9 mouse cellular contexts compared by ENCODE assay signal in the genomic region with DNA sequence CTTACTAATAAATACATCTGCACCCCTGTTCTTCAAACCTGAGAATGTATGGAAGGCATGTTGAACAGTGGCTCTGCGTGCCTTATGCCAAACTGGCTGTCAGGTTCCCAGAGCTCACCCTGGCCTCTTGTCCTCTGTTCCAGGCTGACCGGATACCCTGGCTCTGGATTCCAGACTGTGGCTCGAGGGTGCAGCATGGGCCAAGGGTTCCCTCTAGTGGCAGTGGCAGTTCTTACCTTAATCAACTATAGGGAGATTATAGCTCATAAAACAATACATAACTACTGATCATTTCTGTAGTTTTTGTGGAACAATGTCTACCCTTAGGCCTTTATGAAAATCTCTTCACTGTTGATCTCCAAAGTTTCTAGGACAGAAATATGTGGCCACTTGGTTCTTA. TPM values are rescaled to one million over a fixed set of nuclear protein-coding genes. Genes with fewer than 3 reads are reported as not detected.
DNase-seq lines count a peak whose midpoint lies in the region; ATAC-seq and TF ChIP-seq lines count a peak whose summit lies in the region.
"Had no signal": no experiment of that assay in that cellular context is flagged by ENCODE, and none has a peak within 500 bp of the region (broad histone marks: within the 10 kb centered on the region; RNA-seq: fewer than 3 reads in every experiment).

No protein-coding gene starts in this region.

- no peaks in the 10 kb centered on the region for H3K79me2 ChIP-seq in liver, adult 2 months (ENCODE audit: control insufficient read depth, insufficient read depth, low read length)

- H3K27ac ChIP-seq in liver, adult 2 months (replicated peaks; ENCODE audit: insufficient read depth, low read depth, low read length), result no peak overlapping the region
- H3K27ac ChIP-seq in liver, embryonic 12.5 days, result no peak overlapping the region
- no peak overlapping the region for H3K27ac ChIP-seq in ES-Bruce4 (ENCODE audit: insufficient read depth, low read length)
- no peak overlapping the region for H3K27ac ChIP-seq in kidney, postnatal 0 days
- H3K27ac ChIP-seq: embryonic facial prominence, embryonic 12.5 days; neural tube, embryonic 12.5 days had no signal

- no peaks in the 10 kb centered on the region for H3K36me3 ChIP-seq in liver, adult 2 months (ENCODE audit: control insufficient read depth, insufficient read depth, low read length)
- no peaks in the 10 kb centered on the region for H3K36me3 ChIP-seq in liver, embryonic 12.5 days
- H3K36me3 ChIP-seq in ES-Bruce4 (ENCODE audit: control insufficient read depth, insufficient read depth, low read length, poor library complexity, severe bottlenecking), result no peaks in the 10 kb centered on the region
- no peaks in the 10 kb centered on the region for H3K36me3 ChIP-seq in kidney, postnatal 0 days (ENCODE audit: insufficient read depth, low read length)
- H3K36me3 ChIP-seq: embryonic facial prominence, embryonic 12.5 days; neural tube, embryonic 12.5 days had no signal

- no peak overlapping the region for H3K4me3 ChIP-seq in liver, adult 2 months (ENCODE audit: insufficient read depth, low read depth, low read length)
- no peak overlapping the region for H3K4me3 ChIP-seq in liver, embryonic 12.5 days
- H3K4me3 ChIP-seq in ES-Bruce4 (ENCODE audit: low read depth, low read length), result no peak overlapping the region
- H3K4me3 ChIP-seq in kidney, postnatal 0 days (replicated peaks; ENCODE audit: low read depth, low read length), result no peak overlapping the region
- H3K4me3 ChIP-seq: embryonic facial prominence, embryonic 12.5 days; neural tube, embryonic 12.5 days had no signal

- no peaks in the 10 kb centered on the region for H3K9me3 ChIP-seq in liver, embryonic 12.5 days (replicated peaks)
- no peaks in the 10 kb centered on the region for H3K9me3 ChIP-seq in ES-Bruce4 (replicated peaks; ENCODE audit: control insufficient read depth, insufficient read depth, low read length, poor library complexity, severe bottlenecking)
- no peaks in the 10 kb centered on the region for H3K9me3 ChIP-seq in kidney, postnatal 0 days (replicated peaks; ENCODE audit: low read length)
- H3K9me3 ChIP-seq: embryonic facial prominence, embryonic 12.5 days; neural tube, embryonic 12.5 days had no signal

- peak; percentile 53 for DNase-seq in liver, adult 2 months (ENCODE audit: extremely low read depth, low read depth, low spot score)
- DNase-seq in adrenal gland, postnatal 36 days, result peak; percentile 70 to 81
- peak; percentile 25 for DNase-seq in kidney, postnatal 0 days (ENCODE audit: low spot score)

- no peak for TF ChIP-seq POLR2A in liver, adult 2 months (IDR thresholded peaks at IDR 0.05; ENCODE audit: extremely low read depth, insufficient read depth, low read length)
- no peak for TF ChIP-seq POLR2A in ES-Bruce4 (IDR thresholded peaks at IDR 0.05; ENCODE audit: insufficient read depth, low read length)

- no peak overlapping the region for H3K4me2 ChIP-seq in liver, embryonic 12.5 days
- no peak overlapping the region for H3K4me2 ChIP-seq in kidney, postnatal 0 days (ENCODE audit: low read length)
- H3K4me2 ChIP-seq: embryonic facial prominence, embryonic 12.5 days; neural tube, embryonic 12.5 days had no signal

- peak; percentile 97 for TF ChIP-seq CTCF in liver, adult 2 months (IDR thresholded peaks at IDR 0.05; ENCODE audit: low read depth, low read length)
- peak; percentile 33 for TF ChIP-seq CTCF in ES-Bruce4 (IDR thresholded peaks at IDR 0.05; ENCODE audit: low read depth, low read length)
- TF ChIP-seq CTCF in kidney, postnatal 0 days (IDR thresholded peaks at IDR 0.05; ENCODE audit: low read depth), result peak; percentile 69

- no peaks in the 10 kb centered on the region; the same call in 1 of the 2 replicates for H3K27me3 ChIP-seq in liver, adult 2 months (ENCODE audit: control insufficient read depth, insufficient read depth, low read length)
- no peaks in the 10 kb centered on the region; the same call in 1 of the 2 replicates for H3K27me3 ChIP-seq in liver, embryonic 12.5 days (replicated peaks)
- H3K27me3 ChIP-seq in ES-Bruce4 (ENCODE audit: control insufficient read depth, insufficient read depth, low read length, poor library complexity, severe bottlenecking), result no peaks in the 10 kb centered on the region
- H3K27me3 ChIP-seq in kidney, postnatal 0 days (ENCODE audit: insufficient read depth, low read length), result no peaks in the 10 kb centered on the region
- H3K27me3 ChIP-seq: embryonic facial prominence, embryonic 12.5 days; neural tube, embryonic 12.5 days had no signal

- ATAC-seq in liver, embryonic 12.5 days, result no peak
- no peak for ATAC-seq in kidney, postnatal 0 days (replicated peaks; ENCODE audit: low FRiP score, low read depth)
- peak; percentile 73; the same call in 1 of the 2 replicates for ATAC-seq in megakaryocyte-erythroid progenitor cell, adult 5-6 weeks (replicated peaks; ENCODE audit: low FRiP score, low TSS enrichment, poor library complexity, severe bottlenecking)
- no peak for ATAC-seq in cerebellum, adult (ENCODE audit: insufficient number of reproducible peaks, low FRiP score, low TSS enrichment)

- no peaks in the 10 kb centered on the region for H3K4me1 ChIP-seq in liver, adult 2 months (ENCODE audit: control insufficient read depth, insufficient read depth, low read length)
- H3K4me1 ChIP-seq in liver, embryonic 12.5 days, result no peaks in the 10 kb centered on the region
- H3K4me1 ChIP-seq in ES-Bruce4 (ENCODE audit: control insufficient read depth, insufficient read depth, low read length), result no peaks in the 10 kb centered on the region
- H3K4me1 ChIP-seq in kidney, postnatal 0 days (replicated peaks; ENCODE audit: insufficient read depth, low read length), result 0 out of 2 replicates have a peak, but pooled peaks cover 2% of the 10 kb centered on the region
- H3K4me1 ChIP-seq: embryonic facial prominence, embryonic 12.5 days; neural tube, embryonic 12.5 days had no signal

- no peak for TF ChIP-seq EP300 in ES-Bruce4 (IDR thresholded peaks at IDR 0.05; ENCODE audit: insufficient read depth, low read depth, low read length)

- 19% methylated on average over 3 of the region's 3 CpGs for WGBS in liver, adult 2 months
- WGBS in liver, embryonic 12.5 days (ENCODE audit: insufficient replicate concordance), result 35% methylated on average over 3 of the region's 3 CpGs
- 75% methylated on average over 3 of the region's 3 CpGs for WGBS in kidney, postnatal 0 days

- H3K9ac ChIP-seq in liver, adult 2 months (ENCODE audit: low read depth, low read length), result no peak overlapping the region
- H3K9ac ChIP-seq in liver, embryonic 12.5 days, result no peak overlapping the region
- no peak overlapping the region for H3K9ac ChIP-seq in ES-Bruce4 (ENCODE audit: low read depth, poor library complexity, severe bottlenecking)
- no peak overlapping the region for H3K9ac ChIP-seq in kidney, postnatal 0 days (ENCODE audit: low read depth, low read length)
- H3K9ac ChIP-seq: embryonic facial prominence, embryonic 12.5 days; neural tube, embryonic 12.5 days had no signal

RNA-seq across cellular contexts. Expression of gene Bmp10, which starts 22.2 kb away (rescaled TPM):
- 4.0 and 4.3 TPM in 2 replicates for total RNA-seq in liver, adult 2 months (2014; rRNA removed)
- polyA plus RNA-seq in liver, adult 2 months (2012; rRNA removed), result 1.3 and 1.7 TPM in 2 replicates
- 0.32 and 0.35 TPM in 2 replicates for polyA plus RNA-seq in liver, embryonic 12.5 days (2016; fragmentation: Nextera tagmentation; extraction: Ambion mirVana)
- not detected in 2 replicates for polyA plus RNA-seq in ES-Bruce4 (2011; ENCODE audit: insufficient read depth, insufficient read length, low read depth, missing spikeins)
- total RNA-seq in adrenal gland, postnatal 36 days (2021), result not detected
- not detected in 2 replicates for polyA plus RNA-seq in kidney, postnatal 0 days (2015; fragmentation: Nextera tagmentation; extraction: Ambion mirVana)
- total RNA-seq in megakaryocyte-erythroid progenitor cell, adult 5-6 weeks (2014; fragmentation: Nextera tagmentation), result not detected in 2 replicates
- not detected in 2 replicates for total RNA-seq in megakaryocyte-erythroid progenitor cell, adult 5-6 weeks (2017)
- polyA plus RNA-seq: embryonic facial prominence, embryonic 12.5 days; neural tube, embryonic 12.5 days had no signal

Comparison
In these comparisons a context has a peak if more than half of its experiments do, and no peak if none do; other contexts are left out.
1. DNase-seq: peak in every context shown above with its lines; median percentile 76 in adrenal gland, postnatal 36 days; 53 in liver, adult 2 months; 25 in kidney, postnatal 0 days.
2. CTCF ChIP-seq: peak in every context shown above with its lines; median percentile 97 in liver, adult 2 months; 69 in kidney, postnatal 0 days; 33 in ES-Bruce4.